Mouse (Mus musculus) left cerebral cortex, postnatal 14 days (tissue): ENCODE results near the gene Abcc2. TPM values are rescaled to one million over a fixed set of nuclear protein-coding genes. Genes with fewer than 3 reads are reported as not detected.

ENCODE experiments used
- DNase-seq, 2 experiments: peaks; one replicate each; pipeline ENCODE4 v3.0.0; 2021 to 2022; ENCODE audit warnings: low spot score in 2 of 2, mixed read lengths in 1 of 2
- intact Hi-C: fragments of 180-260 bp; cut with DNase I; formaldehyde crosslinking; loops from one replicate; pipeline ENCODE4 v1.15.1; 2025
- total RNA-seq, 2 experiments: library from RNA; stranded (reverse); gene quantifications; 2 replicates each; pipeline ENCODE4 v1.2.3; 2021

Gene Abcc2
- total RNA-seq, 2 experiments from 2014 or later: 0.11 to 0.66 TPM

- intact Hi-C loops: no loop called here
- DNase-seq: no peak
Observed at GRCm38 (mm10) chr19:43845331-43845908, 63.4 kb downstream of the Abcc2 start.

DNA sequence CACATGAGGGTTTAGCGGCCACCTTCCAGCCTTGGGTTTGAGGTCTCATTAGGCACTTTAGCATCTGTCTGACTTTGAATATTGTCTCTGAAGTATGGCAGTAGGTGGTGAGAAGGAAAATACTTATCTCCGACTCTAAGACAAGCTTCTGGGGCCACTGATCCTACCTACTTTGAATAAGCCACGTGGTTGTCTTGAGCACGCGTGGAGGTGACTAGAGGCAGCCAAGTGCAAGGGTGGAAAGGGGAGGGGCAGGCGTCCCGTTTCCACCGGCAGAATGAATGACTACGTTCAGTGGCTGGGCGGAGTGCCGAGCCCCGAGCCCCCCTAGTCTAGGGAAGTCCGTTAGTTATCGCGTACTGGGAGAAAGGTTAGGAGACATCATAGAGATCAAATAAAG lies 65.1 kb downstream of the Abcc2 start:
- intact Hi-C loops: no loop called here
- DNase-seq: no peak

- intact Hi-C loops: no loop called here
- DNase-seq: no peak
Observed at GRCm38 (mm10) chr19:43847966-43848365, 66.0 kb downstream of the Abcc2 start.

DNA sequence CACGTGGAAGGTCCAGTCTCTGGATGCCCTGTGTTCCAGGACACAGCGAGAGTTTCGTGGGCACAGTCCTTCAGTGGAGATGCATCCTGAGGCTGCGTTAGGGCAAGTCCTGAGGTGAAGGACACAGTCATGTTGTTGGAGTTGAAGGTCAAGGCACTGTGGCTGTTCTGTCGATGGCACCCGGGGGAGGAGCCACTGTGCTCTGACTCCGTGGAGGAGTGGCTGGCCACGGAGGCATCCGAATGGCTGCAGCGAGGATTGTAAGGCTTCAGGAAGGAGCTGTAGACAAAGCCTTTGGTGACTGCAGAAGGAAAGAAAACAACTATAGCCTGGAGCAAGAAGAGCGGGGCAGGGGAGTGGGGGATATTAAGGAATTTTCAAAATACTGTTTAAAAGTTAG lies 68.0 kb downstream of the Abcc2 start:
- intact Hi-C loops: loop anchor here (5.0 to 10.0 kb wide), 2 partner anchors 92 to 195 kb away; partner anchors contain the start of gene Dnmbp
- DNase-seq: no peak

DNA sequence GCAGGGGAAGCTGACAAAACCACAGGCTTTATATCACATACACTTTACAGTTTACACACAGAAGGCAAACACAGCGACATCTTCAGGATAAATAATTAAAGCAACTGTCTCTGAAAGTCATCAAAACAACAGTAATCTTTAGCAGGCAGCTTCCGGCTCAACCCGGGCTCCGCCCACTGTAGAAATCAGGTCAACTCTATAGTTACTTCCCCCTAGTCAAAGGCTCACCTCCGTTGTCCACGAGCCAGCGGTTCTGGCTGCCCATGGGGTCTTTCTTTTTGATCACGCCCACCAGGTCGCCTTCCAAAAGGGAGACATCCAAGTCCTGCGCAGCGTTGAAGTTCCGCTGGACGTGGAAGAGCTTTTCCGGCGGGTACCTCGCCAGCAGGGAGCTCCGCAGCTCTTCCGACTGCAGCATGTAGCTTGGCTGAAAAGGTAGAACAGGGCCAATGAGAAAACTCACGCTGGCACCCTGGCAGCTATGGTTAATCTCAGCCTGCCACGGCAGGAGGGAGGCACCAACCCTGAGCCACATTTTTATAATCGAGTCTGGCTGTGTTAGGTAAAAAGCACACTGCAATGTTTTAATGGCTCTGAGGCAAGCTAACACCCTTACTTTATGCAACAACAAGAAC lies 70.1 kb downstream of the Abcc2 start:
- DNase-seq: no peak
- intact Hi-C loops: loop anchor here (5.0 to 10.0 kb wide), 2 partner anchors 90 to 193 kb away; partner anchors contain the start of gene Dnmbp

DNA sequence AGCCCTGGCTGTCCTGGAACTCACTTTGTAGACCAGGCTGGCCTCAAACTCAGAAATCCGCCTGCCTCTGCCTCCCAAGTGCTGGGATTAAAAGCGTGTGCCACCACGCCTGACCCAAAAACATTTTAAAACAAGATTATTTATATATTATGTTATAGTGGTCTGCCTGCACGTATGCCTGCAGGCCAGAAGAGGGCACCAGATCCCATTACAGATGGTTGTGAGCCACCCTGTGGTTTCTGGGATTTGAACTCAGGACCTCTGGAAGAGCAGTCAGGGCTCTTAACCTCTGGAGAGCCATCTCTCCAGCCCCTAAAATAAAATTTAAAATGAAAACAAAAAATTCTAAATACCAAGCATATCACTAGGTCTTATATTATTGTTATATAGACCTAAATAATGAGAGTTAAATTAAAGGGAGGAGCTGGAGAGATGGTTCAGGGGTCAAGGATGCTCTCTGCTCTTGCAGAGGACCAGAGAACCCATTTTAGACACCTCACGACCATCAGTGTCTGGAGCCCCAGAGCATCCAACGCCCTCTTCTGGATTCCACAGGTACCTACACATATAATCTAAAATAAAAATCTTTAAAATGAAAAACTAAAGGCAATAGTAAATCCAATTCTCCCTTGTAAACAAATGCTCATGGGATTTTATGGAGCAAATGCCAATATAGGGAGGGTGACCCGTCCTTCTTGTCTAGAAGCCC lies 71.0 kb downstream of the Abcc2 start:
- no peak for DNase-seq
- intact Hi-C loops: loop anchor here (5.0 to 10.0 kb wide), 2 partner anchors 89 to 192 kb away; partner anchors contain the start of gene Dnmbp

GRCm38 (mm10) chr19:43857347-43857746 lies 75.4 kb downstream of the Abcc2 start:
- no peak for DNase-seq
- intact Hi-C loops: loop anchor here (10.0 kb wide), 1 partner anchor 187 kb away; no protein-coding TSS in a partner anchor

GRCm38 (mm10) chr19:43870418-43870817 lies 88.4 kb downstream of the Abcc2 start:
- intact Hi-C loops: no loop called here
- no peak for DNase-seq

DNA sequence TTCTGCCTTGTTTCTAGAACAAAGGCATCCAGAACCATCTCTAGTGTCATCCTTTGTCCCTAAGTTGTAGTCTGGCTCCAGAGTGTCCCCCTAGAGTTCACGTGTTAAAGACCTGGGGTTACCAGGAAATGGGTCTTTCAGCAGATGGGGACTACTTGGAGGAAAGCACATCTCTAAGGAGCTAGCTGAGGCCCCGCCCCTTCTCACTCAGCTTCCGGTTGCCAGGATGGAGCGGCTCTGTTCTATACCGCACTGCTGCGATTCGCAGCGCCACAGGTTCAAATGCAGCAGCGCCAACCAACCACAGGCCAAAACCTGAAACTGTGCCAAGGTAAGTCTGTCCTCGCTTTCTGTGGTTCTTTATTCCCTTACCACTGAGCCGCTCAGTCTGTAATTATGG lies 92.4 kb downstream of the Abcc2 start:
- intact Hi-C loops: no loop called here
- DNase-seq: no peak

DNA sequence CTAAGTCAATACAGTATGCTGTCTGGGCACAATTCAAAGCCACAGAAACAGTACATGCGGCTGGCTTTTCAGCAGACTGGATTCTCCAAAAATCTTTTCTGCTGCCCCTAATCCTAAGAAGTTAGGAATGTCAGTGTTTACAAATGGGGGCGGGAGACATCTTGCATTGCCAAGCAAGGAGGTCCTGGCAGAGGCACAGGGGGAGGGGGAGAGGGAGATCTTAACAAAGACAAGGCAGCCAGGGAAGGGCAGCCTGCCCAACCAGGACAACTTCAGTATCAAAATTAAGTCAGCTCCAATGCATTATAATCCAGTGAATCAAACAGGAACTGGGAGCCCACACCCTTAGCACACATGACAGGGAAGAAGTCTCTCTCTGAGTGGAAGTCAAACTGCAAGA lies 94.0 kb downstream of the Abcc2 start:
- DNase-seq: no peak
- intact Hi-C loops: no loop called here

DNA sequence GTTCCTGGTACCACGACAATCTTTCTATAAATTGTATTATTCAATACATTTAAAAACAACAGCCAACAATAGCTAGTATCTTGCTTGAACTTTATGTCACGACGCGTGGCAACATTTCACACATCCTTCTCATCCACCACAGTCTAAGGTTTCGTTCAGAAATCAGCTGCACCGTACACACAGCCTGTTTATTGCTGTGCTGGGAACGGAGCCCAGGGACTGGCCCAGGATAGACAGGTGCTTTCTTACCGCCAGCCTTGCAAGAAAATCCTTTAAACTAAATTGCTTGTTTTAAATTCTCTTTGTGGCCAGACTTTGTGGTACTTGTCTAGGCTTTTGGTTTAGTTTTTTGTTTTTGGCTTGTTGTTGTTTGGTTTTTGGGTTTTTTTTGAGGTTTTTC lies 95.4 kb downstream of the Abcc2 start:
- intact Hi-C loops: no loop called here
- DNase-seq: no peak

- peak in 1 of 2 experiments; percentile 18 for DNase-seq
- intact Hi-C loops: no loop called here
Observed at GRCm38 (mm10) chr19:43878111-43879092, 96.4 kb downstream of the Abcc2 start.

GRCm38 (mm10) chr19:43879401-43880212 lies 97.6 kb downstream of the Abcc2 start:
- intact Hi-C loops: no loop called here
- peak; percentile 58 to 71 for DNase-seq

GRCm38 (mm10) chr19:43880420-43880819 lies 98.4 kb downstream of the Abcc2 start:
- DNase-seq: no peak
- intact Hi-C loops: no loop called here

GRCm38 (mm10) chr19:43881615-43882014 lies 99.6 kb downstream of the Abcc2 start:
- intact Hi-C loops: no loop called here
- no peak for DNase-seq

- intact Hi-C loops: no loop called here
- DNase-seq: no peak
Observed at GRCm38 (mm10) chr19:43882895-43883573, 101.0 kb downstream of the Abcc2 start.

DNA sequence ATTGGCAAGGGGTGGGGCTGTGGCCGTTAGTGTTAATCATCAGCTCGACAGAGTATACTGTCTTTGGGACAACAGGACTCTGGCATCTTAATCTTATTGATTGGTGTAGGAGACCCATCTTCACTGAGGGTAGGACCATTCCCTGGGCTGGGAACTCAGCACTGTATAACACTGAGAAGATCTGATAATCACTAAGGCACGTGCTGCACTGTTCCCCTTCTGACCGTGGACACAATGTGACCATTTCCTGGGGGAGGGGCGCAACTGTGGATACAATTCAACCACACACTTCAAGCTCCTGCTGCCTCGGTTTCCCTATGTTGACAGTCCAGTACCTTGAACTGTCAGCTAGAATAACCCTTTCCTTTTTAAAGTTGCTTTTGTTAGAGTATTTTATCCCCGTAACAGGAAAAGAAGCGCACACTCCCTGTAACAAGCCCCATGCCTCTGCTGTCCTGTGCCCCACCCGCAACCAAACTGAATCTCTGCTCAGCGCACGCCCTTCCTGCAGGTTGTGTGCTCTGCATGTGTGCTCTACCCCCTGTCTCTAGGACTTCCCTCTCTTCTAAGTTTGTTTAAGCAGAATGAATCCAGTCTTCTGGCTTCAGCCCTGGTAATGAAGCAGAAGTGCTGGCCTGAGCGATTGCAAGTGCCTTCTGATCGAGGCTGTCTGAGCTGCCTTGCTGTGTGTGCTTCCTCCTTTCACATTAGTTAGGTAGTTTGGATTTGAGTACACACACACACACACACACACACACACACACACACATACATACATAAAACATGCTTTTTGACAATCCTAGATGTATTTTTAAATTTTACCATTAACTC lies 102.9 kb downstream of the Abcc2 start:
- intact Hi-C loops: no loop called here
- DNase-seq: no peak
